Mouse (Mus musculus) MEL-GATA-1-ER (cell line): Measurements from ENCODE around the gene Selp.

ENCODE experiments used
- DNase-seq: peaks from one replicate; pipeline ENCODE4 v3.0.0-alpha.2; 2012; ENCODE audit warnings: low read depth; ENCODE audit errors: extremely low read depth

Gene Selp

GRCm38 (mm10) chr1:164114947-164115493, at the start of gene Selp:
Gene Selp, plus strand, starts transcription at chr1:164115264.
- DNase-seq: no peak

GRCm38 (mm10) chr1:164069261-164069660, 45.8 kb upstream of the Selp start:
- no peak for DNase-seq

DNA sequence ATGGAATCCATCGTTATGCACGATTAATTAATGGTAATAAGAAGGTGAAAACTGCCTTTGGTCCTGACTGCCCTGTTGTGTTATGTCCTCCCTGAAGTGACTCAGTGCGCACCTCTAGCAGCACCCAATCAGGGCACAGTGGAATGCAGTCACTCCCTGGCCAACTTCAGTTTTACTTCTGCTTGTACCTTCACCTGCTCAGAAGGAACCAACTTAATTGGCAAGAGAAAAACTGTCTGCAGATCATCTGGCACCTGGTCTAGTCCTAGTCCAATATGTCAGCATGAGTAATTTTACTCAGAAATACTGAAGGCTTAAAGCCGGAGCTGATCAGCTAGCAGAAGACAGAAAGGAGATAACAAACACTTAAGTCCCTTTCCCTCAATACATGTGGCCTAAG, 44.6 kb upstream of the Selp start:
- no peak for DNase-seq

GRCm38 (mm10) chr1:164071111-164071510, 44.0 kb upstream of the Selp start:
- no peak for DNase-seq

GRCm38 (mm10) chr1:164072001-164072400, 43.1 kb upstream of the Selp start:
- no peak for DNase-seq

DNA sequence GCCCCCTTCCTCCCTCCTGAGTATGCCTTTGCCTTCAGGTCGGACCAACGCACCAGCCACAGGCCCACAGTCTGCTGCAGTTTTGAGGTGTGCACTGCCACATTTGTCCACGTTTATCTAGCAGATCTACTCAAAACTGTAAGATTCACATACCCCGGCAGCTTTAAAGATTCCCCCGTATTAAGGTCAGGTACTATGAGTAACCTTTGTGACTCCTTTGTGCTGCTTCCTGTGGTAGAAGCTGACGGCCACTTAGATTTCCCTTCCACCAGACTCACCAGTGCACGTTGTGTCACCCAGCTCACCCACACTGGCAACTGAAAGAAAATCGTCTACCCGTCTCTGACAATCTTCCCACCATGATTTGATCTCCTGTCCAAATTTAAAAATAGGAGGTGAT, 42.0 kb upstream of the Selp start:
- DNase-seq: no peak

GRCm38 (mm10) chr1:164073803-164074202, 41.3 kb upstream of the Selp start:
- DNase-seq: no peak

DNA sequence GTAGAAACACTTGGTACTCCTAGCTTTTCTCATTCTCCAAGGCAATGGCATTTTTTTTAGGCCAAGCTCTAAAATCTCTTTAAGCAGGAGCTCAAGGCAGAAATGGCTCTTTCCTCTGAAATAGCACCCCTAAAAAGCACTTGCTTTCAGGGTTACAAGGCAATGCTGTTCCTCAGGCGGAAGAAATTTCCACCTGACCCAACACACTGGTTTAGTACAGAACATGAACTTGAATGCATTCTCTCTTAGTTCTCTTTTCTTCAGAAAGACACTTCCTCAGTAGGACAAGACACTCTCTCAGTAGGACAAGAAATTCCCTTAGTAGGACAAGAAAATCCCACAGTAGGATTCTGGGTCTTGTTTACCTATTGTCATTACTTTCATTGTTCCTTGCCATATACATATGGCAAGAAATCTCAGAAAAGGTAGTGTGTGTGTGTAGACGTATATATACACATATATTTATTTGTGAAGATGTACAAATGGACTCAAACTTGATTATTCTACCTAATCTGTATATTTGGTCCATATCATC, 40.4 kb upstream of the Selp start:
- no peak for DNase-seq

- no peak for DNase-seq
Observed at GRCm38 (mm10) chr1:164075416-164075815, 39.6 kb upstream of the Selp start.

- no peak for DNase-seq
Observed at GRCm38 (mm10) chr1:164076441-164076840, 38.6 kb upstream of the Selp start.

- DNase-seq: no peak
Observed at GRCm38 (mm10) chr1:164077031-164077430, 38.0 kb upstream of the Selp start.

DNA sequence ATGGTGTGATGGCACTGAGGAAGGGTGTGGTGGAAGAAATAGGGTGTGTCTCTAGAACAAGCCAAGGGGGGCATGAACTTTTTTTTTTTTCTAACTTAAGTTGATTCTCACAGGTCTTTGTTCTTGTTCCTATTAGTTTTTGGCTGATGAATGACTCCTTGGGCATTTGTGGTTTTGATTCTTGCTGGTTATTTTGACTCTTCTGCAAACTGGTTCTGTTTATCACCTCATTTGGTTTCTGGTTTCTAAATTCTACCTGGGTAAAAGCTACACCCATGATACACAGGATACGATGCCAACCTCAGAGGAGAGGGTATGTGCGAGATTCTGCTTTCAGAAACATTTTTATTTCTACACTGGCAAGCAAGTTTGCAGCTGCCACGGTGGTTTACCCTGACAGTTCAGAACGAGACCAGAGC, 36.7 kb upstream of the Selp start:
- no peak for DNase-seq

- DNase-seq: no peak
Observed at GRCm38 (mm10) chr1:164079091-164079490, 36.0 kb upstream of the Selp start.

- DNase-seq: no peak
Observed at GRCm38 (mm10) chr1:164083046-164083445, 32.0 kb upstream of the Selp start.

DNA sequence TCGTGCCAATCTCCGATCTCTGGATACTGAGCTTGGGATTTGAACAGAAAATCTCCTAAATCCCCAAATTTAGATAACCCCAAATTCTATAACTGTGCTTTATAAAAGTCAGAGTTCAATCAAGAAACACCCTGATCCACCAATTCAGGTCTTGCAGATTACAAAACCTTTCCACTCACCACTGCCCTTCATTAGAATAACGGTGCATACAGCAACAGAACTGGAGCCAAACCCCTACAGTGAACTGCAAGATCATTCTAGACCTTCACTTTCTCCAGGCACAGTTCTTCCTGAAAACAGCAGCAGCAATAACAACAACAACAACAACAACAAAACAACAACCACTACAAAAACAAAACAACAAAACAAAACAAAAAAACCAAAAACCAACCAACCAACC, 28.3 kb upstream of the Selp start:
- DNase-seq: no peak

GRCm38 (mm10) chr1:164087872-164088271, 27.2 kb upstream of the Selp start:
- no peak for DNase-seq

GRCm38 (mm10) chr1:164096780-164097179, 18.3 kb upstream of the Selp start:
- DNase-seq: no peak

GRCm38 (mm10) chr1:164097911-164098310, 17.2 kb upstream of the Selp start:
- DNase-seq: no peak

- DNase-seq: no peak
Observed at GRCm38 (mm10) chr1:164098372-164098771, 16.7 kb upstream of the Selp start.

DNA sequence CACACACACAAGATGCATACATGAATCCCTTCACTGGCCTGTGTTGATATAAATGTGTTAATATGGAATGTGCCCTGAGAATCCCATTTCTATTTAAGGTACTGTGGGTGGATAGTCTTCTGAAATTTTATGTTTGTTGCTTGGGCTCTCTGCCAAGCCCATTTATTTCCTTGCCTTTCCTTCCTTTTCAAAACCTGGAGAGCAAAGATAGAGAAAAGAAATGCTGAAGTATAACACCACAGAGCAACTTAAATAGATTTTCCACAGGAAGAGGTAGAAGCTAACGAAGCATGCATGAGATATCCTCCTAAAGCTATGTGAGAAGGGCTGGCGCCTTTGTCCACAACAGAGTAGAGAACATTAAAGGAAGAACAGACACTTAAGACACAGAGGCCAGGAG, 5.3 kb upstream of the Selp start:
- peak; percentile 9 for DNase-seq

DNA sequence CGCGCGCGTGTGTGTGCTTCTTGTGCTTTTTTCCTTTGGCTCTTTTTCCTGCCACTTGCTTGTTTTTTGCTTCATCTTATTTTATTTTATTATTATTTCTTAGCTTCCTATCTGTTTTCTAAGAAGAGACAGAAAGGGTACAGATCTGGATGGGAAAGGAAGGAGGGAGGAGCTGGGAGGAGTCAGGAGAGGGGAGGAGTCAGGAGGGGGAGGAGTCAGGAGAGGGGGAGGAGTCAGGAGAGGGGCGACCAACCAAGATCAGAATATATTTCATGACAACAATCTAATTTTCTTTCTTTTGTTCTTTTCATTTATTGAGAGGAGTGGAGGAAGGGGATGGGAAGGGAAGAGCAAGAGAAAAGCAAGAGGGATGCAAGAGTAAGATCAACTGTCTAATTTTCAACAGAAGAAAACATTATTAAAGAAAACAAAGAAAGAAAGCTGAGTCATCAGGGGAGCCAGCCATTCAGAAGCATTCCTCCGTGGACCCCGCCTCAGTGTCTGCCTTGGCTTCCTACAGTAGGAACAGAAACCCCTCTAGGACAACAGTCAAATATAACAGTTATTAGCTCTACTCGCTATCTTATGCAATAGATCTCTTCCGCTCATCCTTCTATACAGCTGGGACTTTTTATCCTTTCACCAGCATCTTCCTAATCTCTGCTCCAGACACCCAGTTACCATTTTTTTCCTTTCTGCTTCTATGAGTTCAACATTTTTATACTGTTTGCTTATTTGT, 4.3 kb upstream of the Selp start:
- DNase-seq: no peak

- DNase-seq: no peak
Observed at GRCm38 (mm10) chr1:164114280-164114679, 784 bp upstream of the Selp start.

DNA sequence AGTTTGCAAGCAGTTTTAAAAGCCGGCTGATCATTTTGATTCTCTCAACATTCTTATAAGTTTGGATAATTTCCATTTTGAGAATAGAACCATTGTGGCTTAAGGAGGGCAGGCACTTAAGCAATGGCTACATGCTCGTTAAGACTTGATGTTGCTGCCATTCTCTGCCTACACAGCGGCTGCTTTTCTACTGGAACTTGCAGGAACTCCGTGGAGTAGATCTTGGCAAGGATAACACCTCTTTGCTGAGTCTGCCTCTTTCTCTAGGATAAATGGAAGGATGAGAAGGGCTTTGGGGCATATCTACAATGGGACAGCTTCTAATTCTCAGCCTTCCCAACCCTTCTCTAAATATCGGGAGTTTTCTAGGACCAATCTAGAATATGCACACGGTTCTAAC, 583 bp downstream of the Selp start:
- DNase-seq: no peak
